Mouse (Mus musculus) hindbrain, postnatal 0 days (tissue): ENCODE measurements around the gene Atp6v1d. TPM values are rescaled to one million over a fixed set of nuclear protein-coding genes. Genes with fewer than 3 reads are reported as not detected.

Source experiments
- ATAC-seq: fragments of 200-750 bp; cut with Nextera tagmentation; 2 replicates; pipeline ENCODE4 v1.8.0; 2017; ENCODE audit warnings: mild to moderate bottlenecking, moderate TSS enrichment, moderate library complexity
- DNase-seq: peaks from one replicate; pipeline ENCODE4 v3.0.0-alpha.2; 2015; ENCODE audit warnings: low spot score
- H3K27ac ChIP-seq: fragments of 300-500 bp; sonication (generic); 2 replicates; pipeline ENCODE4 v1.5.1; 2014; ENCODE audit warnings: mild to moderate bottlenecking
- H3K27me3 ChIP-seq: fragments of 300-500 bp; sonication (generic); 2 replicates; pipeline ENCODE4 v1.6.1; 2014; ENCODE audit warnings: low read length, mixed read lengths; ENCODE audit not compliant: insufficient read depth
- H3K36me3 ChIP-seq: fragments of 300-500 bp; sonication (generic); 2 replicates; pipeline ENCODE4 v1.6.1; 2014; ENCODE audit warnings: low read length, mixed read lengths; ENCODE audit not compliant: insufficient read depth
- H3K4me1 ChIP-seq: fragments of 300-500 bp; sonication (generic); 2 replicates; pipeline ENCODE4 v1.6.1; 2014; ENCODE audit warnings: antibody characterized with exemption, low read length, mixed read lengths; ENCODE audit not compliant: insufficient read depth
- H3K4me2 ChIP-seq: fragments of 300-500 bp; sonication (generic); 2 replicates; pipeline ENCODE4 v1.6.1; 2014; ENCODE audit warnings: low read depth, mild to moderate bottlenecking, low read length, moderate library complexity, mixed read lengths
- H3K4me3 ChIP-seq: fragments of 300-500 bp; sonication (generic); 2 replicates; pipeline ENCODE4 v1.5.1; 2014; ENCODE audit warnings: low read length
- H3K9ac ChIP-seq: fragments of 300-500 bp; sonication (generic); replicated peaks from 2 replicates; pipeline ENCODE4 v1.6.1; 2014; ENCODE audit warnings: mild to moderate bottlenecking, low read length, moderate library complexity, mixed read lengths
- H3K9me3 ChIP-seq: fragments of 300-500 bp; sonication (generic); 2 replicates; pipeline ENCODE4 v1.6.1; 2016; ENCODE audit warnings: low read length, mixed read lengths
- CTCF ChIP-seq: IDR thresholded peaks from 2 replicates; pipeline ENCODE4 v1.5.1; 2016; ENCODE audit warnings: antibody characterized with exemption, control low read depth, low read depth
- WGBS: fragments of 180-500 bp; shearing (Covaris S2); extraction: QIAGEN DNeasy Blood & Tissue Kit; methylation state at CpG from one replicate; pipeline ENCODE4 v1.1.7; 2014; 5-methylcytosine and 5-hydroxymethylcytosine counted together
- polyA plus RNA-seq: library from polyadenylated mRNA; unstranded; fragments of >200 nt; fragmentation: Nextera tagmentation; extraction: Ambion mirVana; gene quantifications from 2 replicates; pipeline ENCODE4 v1.2.1, GENCODE M21; 2015
- total RNA-seq: library from RNA; depleted of rRNA; stranded (reverse); fragments of >200 nt; gene quantifications from 2 replicates; pipeline ENCODE4 v1.2.3, GENCODE M21; 2014

Atp6v1d gene
- total and polyA plus RNA-seq, 2 experiments from 2014 or later, result 55.5 to 149 TPM

DNA sequence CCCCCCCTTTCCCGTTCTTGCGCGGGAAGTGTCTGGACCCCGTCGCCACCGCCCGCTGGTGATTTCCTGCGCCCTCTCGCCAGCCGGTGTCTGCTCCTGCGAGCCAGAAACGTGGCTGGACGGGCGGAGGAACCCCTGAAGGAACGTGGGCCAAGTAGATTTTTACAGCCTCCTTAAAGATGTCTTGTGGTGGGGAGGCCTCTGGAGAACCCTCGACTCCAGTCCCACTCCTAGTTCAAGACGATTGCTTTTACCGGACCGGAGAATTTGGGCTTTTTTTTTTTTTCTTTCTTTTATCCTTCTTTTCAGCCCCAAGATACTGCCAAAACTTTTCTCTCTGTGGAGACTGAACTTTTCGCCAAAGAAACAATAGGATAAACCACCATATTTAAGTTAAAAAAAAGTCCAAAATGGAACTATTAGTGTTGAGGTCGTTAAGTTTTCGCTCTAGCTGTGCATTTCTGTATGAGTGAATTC is 854 bp upstream of the Atp6v1d start:
- no peak for TF ChIP-seq CTCF
- WGBS, result under 1% methylated on average over 22 of the region's 22 CpGs
- no peak for ATAC-seq

DNA sequence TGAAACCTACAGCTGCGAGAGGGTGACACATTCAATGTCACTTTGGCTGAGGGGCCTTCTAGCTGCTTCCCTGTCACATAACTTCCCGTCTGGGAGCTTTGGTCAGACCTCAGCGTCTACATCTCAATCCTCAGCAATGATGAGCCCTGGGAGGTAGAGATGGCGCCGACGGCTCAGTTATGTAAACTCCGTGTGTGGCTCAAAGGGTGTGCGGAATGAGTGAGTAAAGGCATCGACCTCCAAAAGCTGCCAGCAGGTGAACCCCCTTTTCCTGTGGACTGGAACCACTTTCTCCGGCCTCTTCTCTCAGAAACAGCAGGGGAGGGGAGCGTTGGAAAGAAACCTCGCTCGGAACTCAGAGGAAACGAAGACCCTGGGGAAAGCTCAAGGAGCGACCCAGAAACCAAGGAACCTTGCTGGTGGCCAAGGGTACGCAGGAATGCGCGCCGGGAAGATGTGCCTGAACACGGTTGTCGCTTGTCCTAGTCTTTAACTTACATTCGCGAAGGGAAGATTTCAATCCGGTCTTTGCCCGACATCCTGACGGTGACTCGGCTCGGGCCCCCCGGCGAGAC is 430 bp downstream of the Atp6v1d start:
- WGBS, result under 1% methylated on average over 30 of the region's 30 CpGs
- H3K4me1 ChIP-seq, result peaks cover 18% of the 10 kb centered on the region
- peak overlapping the region; percentile 78 for H3K27ac ChIP-seq
- no peaks in the 10 kb centered on the region for H3K9me3 ChIP-seq
- H3K27me3 ChIP-seq, result no peaks in the 10 kb centered on the region
- H3K4me3 ChIP-seq, result peak overlapping the region; percentile 60
- ATAC-seq (peak; percentile 52), DNase-seq (no peak)
- H3K36me3 ChIP-seq, result no peaks in the 10 kb centered on the region
- H3K4me2 ChIP-seq, result peak overlapping the region; percentile 63
- H3K9ac ChIP-seq, result peak overlapping the region; percentile 68
- no peak for TF ChIP-seq CTCF

More for the DNA sequence above, 854 bp upstream of the Atp6v1d start:
- H3K36me3 ChIP-seq, result no peaks in the 10 kb centered on the region
- peak overlapping the region; percentile 63 for H3K9ac ChIP-seq
- H3K4me1 ChIP-seq, result peaks cover 18% of the 10 kb centered on the region
- peak overlapping the region; percentile 60 for H3K4me3 ChIP-seq
- H3K4me2 ChIP-seq, result peak overlapping the region; percentile 76
- peak overlapping the region; percentile 77 for H3K27ac ChIP-seq
- no peak for DNase-seq
- no peaks in the 10 kb centered on the region for H3K9me3 ChIP-seq
- H3K27me3 ChIP-seq, result no peaks in the 10 kb centered on the region

DNA sequence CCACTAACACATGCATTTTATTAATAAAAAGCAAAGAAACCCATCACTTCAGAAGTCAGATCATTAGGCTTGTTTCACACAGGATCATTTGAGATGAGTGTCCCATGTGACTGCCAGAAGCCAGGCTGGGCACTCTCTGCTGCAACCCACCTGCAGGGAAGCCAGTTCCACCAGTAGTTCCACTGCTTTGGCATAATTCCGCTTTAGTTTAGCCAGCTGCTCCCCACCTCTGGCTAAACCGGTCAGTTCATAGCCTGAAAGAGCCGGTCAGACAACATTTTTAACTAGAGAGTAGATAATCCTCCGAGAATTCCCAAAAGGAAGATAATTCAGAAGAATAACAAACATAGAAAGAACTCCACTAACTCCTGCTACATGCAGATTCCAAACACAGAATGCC is 13.2 kb downstream of the Atp6v1d start:
- Histone ChIP-seq H3K4me2 (no peak overlapping the region), H3K9ac (no peak overlapping the region), H3K4me1 (no peaks in the 10 kb centered on the region), H3K27ac (no peak overlapping the region), H3K27me3 (no peaks in the 10 kb centered on the region), H3K36me3 (peaks cover 30% of the 10 kb centered on the region), H3K9me3 (no peaks in the 10 kb centered on the region), H3K4me3 (no peak overlapping the region)
- WGBS, result 95% methylated on average over 4 of the region's 4 CpGs
- no peak for ATAC-seq
- no peak for TF ChIP-seq CTCF
- DNase-seq, result no peak

DNA sequence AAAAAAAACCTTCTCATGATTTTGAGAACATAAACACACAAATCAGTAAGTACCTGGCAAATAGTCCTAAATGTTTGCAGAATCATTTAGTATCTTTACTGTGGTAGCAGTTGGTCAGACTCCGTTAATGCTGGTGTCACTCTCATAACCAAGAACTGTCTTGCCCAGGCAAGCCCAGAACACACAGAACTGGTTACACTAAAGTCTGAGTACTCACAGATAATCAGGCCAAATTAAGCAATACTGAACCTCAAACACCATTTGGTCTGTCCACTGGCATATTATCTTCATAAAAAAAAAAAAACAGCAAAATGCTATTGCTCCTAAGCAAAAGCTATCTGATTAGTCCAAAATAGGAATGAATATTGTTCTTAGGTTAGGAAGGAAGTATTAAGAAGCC is 19.0 kb downstream of the Atp6v1d start:
- ATAC-seq, result no peak
- Histone ChIP-seq H3K27me3 (no peaks in the 10 kb centered on the region), H3K4me1 (no peaks in the 10 kb centered on the region), H3K9ac (no peak overlapping the region), H3K4me2 (no peak overlapping the region), H3K9me3 (no peaks in the 10 kb centered on the region), H3K36me3 (peaks cover 27% of the 10 kb centered on the region), H3K27ac (no peak overlapping the region), H3K4me3 (no peak overlapping the region)
- no peak for DNase-seq
- WGBS, result 95% methylated on average over 1 of the region's 1 CpGs
- TF ChIP-seq CTCF, result no peak

DNA sequence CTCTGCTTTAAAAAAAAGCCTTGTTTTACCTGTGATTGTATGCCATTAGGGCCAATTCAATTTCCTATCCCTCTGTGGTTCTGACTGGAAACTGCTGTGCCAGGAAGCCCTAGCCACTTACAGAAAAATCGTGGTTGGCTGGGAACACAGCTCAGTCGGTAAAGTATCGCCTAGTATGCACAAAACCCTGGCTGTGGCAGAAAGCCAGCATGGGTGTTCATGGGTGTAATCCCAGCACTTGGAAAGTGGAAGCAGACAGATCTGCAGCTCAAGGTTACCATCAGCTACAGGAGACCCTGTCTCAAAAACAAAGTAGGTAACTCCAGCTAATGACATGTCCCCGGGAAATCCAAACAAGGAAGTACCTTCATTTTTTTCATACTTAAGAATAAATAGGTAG is 21.5 kb downstream of the Atp6v1d start:
- ATAC-seq, result no peak
- H3K4me2 ChIP-seq, result no peak overlapping the region
- TF ChIP-seq CTCF, result no peak
- 70% methylated on average over 4 of the region's 4 CpGs for WGBS
- no peak for DNase-seq
- H3K27me3 ChIP-seq, result no peaks in the 10 kb centered on the region
- no peak overlapping the region for H3K27ac ChIP-seq
- H3K36me3 ChIP-seq, result peaks cover 30% of the 10 kb centered on the region
- H3K9me3 ChIP-seq, result no peaks in the 10 kb centered on the region
- no peak overlapping the region for H3K9ac ChIP-seq
- no peaks in the 10 kb centered on the region for H3K4me1 ChIP-seq
- H3K4me3 ChIP-seq, result no peak overlapping the region

DNA sequence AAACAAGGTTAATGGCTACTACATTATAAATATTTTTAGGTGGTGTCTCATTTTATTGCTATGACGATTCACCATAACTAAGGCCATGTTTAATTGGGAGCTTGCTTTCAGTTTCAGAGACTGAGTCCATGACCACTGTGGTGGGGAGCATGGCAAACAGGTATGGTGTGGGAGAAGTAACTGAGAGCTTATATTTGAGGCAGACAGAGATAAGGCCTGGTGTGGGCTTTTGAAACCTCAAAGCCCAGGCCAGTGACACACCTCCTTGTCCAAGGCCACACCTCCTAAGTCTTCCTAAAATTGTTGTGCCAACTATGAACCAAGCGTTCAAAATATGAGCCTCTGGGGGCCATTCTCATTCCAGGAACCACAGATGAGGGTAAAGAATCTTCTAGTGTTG is 26.9 kb downstream of the Atp6v1d start:
- TF ChIP-seq CTCF, result no peak
- no peak overlapping the region for H3K4me3 ChIP-seq
- no peaks in the 10 kb centered on the region for H3K4me1 ChIP-seq
- no peaks in the 10 kb centered on the region for H3K9me3 ChIP-seq
- no peak for DNase-seq
- WGBS, result 92% methylated on average over 2 of the region's 2 CpGs
- H3K9ac ChIP-seq, result no peak overlapping the region
- H3K36me3 ChIP-seq, result peaks cover 10% of the 10 kb centered on the region; the same call in 1 of the 2 replicates
- no peaks in the 10 kb centered on the region for H3K27me3 ChIP-seq
- ATAC-seq, result no peak
- no peak overlapping the region for H3K4me2 ChIP-seq
- no peak overlapping the region for H3K27ac ChIP-seq

DNA sequence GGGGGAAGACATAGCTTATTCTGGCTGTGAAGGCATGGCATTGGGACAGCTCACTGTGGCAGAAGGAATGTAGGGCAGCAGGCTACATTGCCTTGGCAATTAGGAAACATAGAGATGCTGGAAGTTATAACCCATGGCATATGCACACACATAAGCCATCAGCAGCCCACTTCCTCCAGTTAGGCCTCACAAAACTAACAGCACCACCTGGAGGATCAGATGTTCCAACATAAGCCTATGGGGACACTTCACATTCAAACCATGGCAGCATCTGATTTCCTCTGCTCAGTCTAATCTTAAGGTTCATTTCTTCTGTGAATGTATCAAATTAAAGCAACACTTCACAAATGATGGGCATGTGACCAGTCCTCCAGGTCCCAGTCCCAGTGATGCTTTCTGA is 47.0 kb downstream of the Atp6v1d start:
- no peaks in the 10 kb centered on the region for H3K9me3 ChIP-seq
- no peaks in the 10 kb centered on the region for H3K4me1 ChIP-seq
- H3K27me3 ChIP-seq, result no peaks in the 10 kb centered on the region
- H3K36me3 ChIP-seq, result no peaks in the 10 kb centered on the region
- H3K9ac ChIP-seq, result no peak overlapping the region
- no peak overlapping the region for H3K27ac ChIP-seq
- H3K4me2 ChIP-seq, result no peak overlapping the region
- peak; percentile 49 for TF ChIP-seq CTCF
- DNase-seq, result peak; percentile 5
- no peak for ATAC-seq
- H3K4me3 ChIP-seq, result no peak overlapping the region
